Mouse (Mus musculus) liver, embryonic 14.5 days (tissue): ENCODE data around the gene Asb15.

Experiments
- CTCF ChIP-seq: IDR thresholded peaks from 2 replicates; pipeline ENCODE4 v1.5.1; 2016; ENCODE audit warnings: antibody characterized with exemption, low read depth, control low read depth
- EP300 ChIP-seq: IDR thresholded peaks from 2 replicates; pipeline ENCODE4 v1.6.1; 2016; ENCODE audit warnings: antibody characterized with exemption, low read depth

- TF ChIP-seq CTCF: no peak
- TF ChIP-seq EP300: no peak
Observed at GRCm38 (mm10) chr6:24613918-24614317, 86.0 kb downstream of the Asb15 start.
